Mouse (Mus musculus): ENCODE results near the gene Ttyh3.

- TF ChIP-seq CTCF (IDR thresholded peaks at IDR 0.05; ENCODE audit: borderline replicate concordance, extremely low read depth, insufficient read depth, insufficient read length), result no peak
- no peak for TF ChIP-seq POLR2A (IDR thresholded peaks at IDR 0.05; ENCODE audit: borderline replicate concordance, extremely low read depth, insufficient read depth, insufficient read length, poor library complexity, severe bottlenecking)
Measured at GRCm38 (mm10) chr5:140675079-140675478, 26.2 kb upstream of the Ttyh3 start.

All from brain, embryonic 14.5 days (tissue).